Mouse (Mus musculus): ENCODE data around the gene Fam122c.

DNA sequence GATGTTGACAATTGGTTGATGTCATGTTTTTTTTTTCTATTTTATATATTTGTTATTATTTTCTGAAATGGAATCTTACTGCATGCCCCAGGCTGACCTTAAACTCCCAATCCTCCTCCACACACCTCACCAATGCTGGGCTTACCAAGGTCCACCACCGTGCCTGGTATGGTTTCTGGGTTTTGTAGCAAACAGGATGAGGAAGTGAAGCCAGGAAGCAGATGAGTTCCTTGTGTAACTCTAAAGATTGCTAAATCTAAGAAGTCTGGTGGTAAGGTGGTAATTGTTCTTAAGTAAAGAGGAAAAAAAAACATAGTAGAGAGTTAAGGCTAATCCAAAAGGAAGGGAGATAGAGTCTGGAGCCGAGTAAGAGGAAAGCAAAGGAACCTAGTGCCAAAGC is 47.3 kb downstream of the Fam122c start:
- TF ChIP-seq POLR2A (IDR thresholded peaks at IDR 0.05; ENCODE audit: control insufficient read depth, low read depth, low read length) (no peak), CTCF (IDR thresholded peaks at IDR 0.05; ENCODE audit: control insufficient read depth, insufficient read depth, insufficient replicate concordance, low read depth, low read length) (no peak)
